Mouse (Mus musculus): ENCODE measurements at regions not wholly inside any gene's neighbourhood (a gene's known extent, or its start where the extent isn't known, plus 50 kb on each side); places are given as distances from the start of the nearest gene placed in this dataset.
A peak's percentile ranks its signal among the peaks of the same experiment; 100 is the strongest.

DNA sequence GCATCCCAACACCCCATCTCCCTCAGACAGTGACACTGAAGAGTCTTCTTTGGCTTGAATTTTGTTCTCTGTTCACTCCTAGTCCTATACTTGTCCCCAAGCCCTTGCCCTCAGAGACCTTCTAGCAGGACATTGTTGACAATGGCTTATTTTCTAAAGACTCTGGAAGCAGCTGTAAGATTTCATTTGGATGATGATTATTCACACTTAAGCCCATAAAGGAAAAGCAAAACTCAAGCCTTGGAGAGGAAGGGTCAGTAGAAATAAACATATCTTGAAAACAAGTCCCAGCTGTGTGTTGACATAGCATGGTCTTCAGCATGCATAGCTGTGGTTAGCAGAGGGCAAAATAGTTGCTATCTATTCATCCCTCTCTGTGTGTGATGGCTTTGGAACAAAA, 59.9 kb upstream of the Cdh11 start:
- peak; percentile 34 for DNase-seq

DNA sequence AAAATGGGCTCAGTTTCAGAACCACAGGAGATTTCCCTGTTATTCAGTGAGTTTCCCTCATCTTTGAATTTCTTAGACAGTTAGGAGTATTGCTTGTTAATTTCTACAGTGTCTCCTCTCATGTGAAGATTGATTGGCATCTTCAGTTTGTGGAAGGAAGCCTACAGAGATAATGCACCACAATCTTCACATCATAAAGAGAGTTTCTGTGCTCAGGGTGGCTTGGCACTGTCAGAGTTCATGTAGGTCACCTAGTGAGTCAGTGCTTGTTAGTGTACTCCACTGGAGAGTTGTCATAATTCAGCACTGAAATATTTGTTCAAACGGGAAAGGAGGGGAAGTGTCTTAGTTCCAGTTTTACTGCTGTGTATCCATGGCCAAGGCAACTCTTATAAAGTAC, 74.6 kb upstream of the Cdh11 start:
- no peak for DNase-seq

DNA sequence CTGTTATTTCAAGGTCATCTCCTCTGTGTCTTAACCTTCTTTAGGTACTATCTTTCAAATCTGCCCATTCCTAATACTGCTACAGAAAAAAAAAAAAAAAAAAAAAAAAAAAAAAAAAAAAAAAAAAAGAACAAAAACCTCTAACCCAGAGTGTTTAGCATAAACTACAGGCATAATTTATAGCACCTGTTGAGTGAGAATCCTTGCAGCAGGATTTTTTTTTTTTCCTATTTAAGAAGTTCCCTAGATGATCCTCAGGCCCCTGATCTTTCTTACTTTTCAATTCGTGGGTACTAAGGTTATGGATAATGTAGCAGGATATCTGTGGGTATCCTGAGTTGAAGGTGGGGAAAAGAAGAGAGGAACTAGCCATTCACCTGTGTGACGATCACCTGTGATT, 114.1 kb upstream of the Cdh11 start:
- no peak for DNase-seq

DNA sequence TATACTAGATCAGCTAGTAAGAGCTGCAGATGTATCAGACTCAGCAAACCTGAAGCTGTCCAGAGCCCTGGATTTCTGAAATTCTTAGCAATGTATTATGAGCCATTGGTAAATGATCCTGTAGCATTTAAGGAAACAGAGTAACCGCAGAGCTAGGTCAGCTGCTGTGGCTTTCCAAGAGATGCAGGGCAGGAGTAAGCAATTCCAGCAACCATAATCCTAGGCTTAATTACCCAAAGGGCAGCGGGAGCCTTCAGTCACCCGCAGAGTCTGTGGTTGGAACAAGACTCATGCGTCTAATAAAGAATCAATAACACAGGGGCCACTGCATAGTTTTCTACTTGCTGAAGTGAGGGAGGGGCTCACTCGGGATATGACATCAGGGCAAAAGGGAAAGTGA, 115.2 kb upstream of the Cdh11 start:
- DNase-seq = no peak

DNA sequence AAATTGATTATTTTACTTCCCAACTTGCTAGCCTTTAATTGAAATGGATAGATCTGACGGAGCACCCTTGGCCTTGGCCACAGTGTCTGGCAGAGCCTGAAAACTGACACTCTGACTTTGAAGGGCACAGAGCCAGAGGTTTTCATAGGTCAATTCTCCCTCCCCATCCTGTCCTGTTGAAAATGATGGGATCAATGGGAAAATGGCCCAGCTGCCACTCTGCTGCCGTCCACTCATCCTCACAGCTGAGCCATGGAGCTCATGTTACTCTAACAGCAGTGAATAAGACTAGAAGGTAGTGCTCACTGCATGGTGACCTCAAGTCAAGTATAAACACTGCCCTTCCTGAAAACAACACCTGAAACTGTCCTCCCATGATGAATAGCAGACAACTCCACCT, 122.0 kb upstream of the Cdh11 start:
- DNase-seq = peak; percentile 13

DNA sequence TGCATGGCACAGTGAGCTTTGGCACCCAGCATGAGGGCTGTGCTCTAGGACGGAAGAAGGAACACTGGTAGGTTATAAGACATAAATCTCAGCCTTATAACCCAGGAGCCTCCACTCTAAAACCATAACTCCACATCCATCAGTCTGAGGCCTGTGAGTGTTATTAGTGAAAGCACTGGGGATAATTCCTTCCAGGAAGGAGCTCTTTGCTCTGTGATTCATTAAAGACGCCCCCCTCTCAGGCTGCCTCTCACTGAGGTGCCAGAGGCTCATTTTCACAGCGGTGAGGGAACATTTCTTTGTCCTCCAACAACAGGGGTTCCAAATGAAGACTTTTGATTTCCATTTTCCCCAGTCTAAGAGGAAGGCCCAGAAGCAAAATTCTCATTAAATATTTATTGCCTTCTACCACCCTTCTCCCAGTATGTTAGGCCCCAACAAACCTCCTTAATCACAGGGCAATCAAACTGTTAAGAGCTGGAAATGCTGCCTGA, 145.9 kb upstream of the Cdh11 start:
- DNase-seq = no peak

DNA sequence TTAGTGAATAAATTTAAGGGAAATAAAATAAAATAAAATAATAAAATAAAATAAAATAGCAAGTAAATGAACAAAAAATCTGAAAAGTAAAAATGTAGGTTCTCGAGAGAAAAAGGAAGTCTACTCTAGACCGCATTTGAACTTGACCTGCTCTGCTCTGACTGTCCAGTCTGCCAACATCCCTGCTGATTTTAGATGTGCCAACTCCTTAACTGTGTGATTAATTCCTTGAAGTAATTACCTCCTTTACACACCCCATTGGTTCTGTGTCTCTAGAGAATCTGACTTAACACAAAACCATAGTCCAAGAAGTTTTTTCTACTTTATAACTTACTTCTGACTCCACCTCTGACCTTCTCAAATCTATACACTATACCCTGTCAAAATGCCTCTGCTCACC, 153.3 kb upstream of the Cdh11 start:
- DNase-seq = no peak

DNA sequence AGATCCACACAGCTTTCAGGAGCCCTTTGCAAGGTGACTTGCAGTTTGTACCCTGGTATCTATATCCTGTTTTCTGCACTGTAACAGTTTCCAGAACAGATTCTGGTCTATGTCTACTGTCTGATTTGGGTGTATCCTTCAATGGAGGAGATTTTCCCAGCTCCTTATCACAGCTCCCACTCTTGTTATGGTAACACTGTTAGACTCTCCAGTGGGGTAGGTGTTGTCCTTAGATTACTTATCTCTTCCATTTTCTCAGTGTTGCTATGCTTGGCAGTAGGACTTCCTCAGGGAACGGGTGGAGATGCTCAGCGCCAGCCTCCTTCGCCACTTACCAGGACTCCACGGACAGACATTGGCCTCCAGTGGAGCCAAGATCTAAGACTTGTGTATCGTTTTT, 160.1 kb upstream of the Cdh11 start:
- DNase-seq = no peak

DNA sequence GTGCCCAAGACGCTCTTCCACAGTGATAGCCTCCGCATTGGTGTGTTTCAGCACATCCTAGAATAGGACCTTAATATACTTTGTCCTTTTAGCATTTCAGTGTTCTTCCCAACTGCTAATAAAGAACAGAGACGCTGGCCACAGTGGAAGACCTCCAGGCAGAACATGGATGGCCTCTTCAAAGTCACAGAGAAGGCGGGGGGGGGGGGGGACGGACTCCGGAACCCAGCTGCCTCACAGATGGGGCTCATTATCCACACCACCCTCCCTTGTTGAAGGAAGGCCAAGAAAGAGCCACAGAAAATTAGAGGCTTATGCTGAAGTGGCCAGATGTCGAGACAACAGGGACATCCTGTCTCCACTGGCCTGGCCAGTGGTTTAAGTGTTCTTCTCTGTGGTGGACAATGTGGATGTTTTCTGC, 192.7 kb upstream of the Cdh11 start:
- peak; percentile 54 for DNase-seq

DNA sequence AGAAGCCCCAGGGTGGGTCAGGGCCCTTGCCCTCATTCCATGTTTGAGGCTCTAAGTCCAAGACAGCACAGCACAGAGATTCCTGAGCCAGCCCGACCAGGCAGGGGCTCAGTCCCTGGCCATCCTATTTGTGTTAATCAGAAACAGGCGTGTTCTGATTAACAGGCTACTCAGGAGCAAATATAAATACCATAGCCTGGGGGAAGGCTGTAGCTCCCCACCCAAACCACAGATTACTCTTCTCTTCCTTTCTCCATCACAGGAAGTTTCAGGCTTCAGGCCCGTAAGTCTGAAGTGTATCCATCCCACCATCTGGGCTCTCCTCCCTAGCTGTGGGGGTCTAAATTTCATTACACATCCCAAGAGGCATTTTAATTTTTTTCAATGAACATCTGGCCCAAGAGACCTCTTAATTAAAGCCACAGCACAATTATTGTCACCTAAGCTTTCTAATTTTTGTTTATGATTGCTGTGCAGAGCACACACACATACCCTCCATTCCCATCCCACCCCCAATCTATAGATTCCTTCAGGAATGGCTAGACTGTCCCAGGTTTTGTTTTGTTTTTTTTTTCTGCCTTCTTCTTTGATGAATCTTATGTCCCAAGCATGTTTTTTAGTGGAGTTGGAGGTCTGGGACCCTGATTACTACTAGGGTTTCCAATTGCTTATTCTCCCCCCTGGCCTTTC, 197.9 kb upstream of the Cdh11 start:
- DNase-seq = no peak

DNA sequence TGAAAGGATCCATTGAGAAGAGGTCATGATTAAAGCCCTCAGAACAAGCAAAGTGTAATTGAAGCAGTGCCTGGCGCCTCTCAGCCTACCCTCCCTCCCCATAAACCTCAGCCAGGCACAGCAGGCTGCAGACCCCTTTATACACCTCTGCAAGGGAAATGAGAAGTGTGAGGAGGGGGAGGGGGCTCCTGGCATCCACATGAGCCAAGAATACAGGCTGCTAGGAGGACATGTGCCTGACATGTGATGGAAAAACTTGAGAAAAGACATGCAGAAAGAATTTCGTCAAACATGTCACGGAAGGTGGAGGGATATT, 198.4 kb upstream of the Cdh11 start:
- DNase-seq = no peak

DNA sequence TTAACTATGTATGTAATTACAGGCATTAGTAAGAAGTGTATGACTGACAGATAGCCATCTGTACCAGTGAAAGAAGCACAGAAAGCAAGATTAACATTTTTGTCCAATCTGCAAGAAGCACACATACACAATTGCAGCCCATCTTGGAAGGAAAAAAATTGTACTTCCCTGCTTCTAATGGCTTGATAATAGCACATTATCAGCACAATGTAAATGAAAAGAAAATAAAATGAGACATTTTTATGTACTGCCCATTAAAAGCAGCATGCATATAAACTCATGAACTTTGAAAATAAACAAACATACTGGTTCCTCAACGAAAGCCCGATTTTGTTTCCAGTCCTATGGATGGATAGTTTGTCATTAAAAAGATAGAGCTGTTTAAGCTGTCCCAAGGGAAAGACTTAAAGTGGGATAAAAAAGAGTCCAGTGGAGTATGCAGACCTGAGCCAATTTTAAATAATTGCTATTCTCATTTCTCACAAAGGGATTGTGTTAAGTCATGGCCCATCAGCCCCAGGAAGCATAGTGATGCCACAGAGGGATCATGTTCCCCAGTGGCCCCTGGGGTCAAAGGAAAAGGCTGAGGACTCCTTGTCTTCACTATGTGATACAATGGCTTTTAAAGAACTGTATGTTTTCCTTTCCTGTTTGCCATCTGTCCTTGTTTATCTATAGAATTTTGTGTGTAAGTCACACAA, 222.0 kb upstream of the Cdh11 start:
- no peak for DNase-seq

DNA sequence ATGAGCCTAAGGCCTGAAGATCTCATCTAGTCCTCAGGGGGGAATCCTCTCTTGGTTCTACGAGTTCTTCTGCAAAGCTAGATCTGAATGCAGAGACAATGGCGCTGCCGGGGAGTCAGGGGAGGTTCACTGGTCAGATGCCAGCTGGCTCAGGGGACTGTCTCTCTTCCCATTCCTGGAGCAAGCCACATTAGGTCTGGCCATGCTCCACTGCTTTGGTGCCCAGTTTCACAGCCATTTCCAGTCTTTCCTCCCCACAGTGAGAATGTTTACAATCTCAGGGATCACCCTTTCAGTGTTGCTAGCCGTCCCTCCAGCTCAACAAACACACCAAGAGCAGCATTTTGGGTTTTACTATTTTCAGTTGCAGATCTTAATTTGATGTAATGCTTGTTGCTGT, 233.7 kb upstream of the Cdh11 start:
- peak; percentile 40 for DNase-seq

DNA sequence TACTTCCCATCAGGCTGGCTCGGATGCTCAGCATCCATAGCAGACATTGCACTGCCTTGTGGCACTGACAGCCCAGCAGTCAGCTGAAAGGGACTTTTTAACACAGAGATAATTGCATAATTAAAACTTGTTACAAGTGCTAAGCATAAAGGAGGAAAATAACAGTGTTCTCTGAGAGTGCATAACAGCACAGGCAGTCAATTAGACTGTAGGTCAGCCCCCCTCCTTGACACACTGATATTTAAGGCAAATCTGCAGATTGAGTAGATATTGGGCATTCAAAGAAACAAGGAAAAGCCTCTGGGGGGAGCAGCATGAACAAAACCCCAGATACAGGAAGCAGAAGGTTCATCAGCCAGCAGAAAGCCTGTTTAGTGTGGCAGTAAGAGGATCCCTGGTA, 237.8 kb upstream of the Cdh11 start:
- DNase-seq = no peak

DNA sequence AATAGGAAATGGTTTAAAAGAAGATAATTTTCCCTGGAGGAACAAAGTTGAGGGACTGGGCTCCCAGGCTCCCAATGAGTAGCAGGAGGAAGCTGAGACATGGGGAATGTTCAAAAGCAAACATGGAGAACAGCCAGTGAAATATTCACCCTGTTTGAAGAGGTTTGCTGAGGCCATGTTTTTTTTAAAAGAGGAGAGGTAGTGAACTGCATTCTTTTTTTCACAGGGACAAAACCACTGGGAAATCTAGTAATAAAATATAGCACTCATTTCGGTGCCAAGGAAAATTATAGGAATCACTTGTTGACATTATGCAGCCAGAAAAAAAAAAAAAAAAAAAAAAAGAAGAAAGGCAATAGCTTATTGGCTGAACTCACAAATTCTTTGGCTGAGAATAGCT, 246.3 kb upstream of the Cdh11 start:
- no peak for DNase-seq

DNA sequence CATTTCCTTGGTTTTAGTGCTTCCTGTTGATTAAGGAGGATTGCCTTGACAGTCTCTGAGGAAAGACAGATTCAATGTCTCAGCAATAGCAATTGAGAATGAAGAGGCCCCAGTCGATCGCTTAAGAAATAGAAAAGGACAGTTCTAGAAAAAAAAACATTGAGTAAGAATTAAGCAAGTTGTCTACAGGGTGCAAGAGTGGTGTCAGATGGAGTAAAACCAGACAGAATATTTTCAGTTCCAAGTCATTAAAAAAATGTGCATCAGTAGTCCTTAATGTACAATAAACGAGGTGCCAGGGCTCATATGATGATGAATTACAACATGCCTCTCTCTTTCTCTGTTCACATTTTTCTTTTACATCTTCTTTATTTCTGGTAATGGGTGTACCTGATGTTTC, 248.5 kb upstream of the Cdh11 start:
- no peak for DNase-seq

DNA sequence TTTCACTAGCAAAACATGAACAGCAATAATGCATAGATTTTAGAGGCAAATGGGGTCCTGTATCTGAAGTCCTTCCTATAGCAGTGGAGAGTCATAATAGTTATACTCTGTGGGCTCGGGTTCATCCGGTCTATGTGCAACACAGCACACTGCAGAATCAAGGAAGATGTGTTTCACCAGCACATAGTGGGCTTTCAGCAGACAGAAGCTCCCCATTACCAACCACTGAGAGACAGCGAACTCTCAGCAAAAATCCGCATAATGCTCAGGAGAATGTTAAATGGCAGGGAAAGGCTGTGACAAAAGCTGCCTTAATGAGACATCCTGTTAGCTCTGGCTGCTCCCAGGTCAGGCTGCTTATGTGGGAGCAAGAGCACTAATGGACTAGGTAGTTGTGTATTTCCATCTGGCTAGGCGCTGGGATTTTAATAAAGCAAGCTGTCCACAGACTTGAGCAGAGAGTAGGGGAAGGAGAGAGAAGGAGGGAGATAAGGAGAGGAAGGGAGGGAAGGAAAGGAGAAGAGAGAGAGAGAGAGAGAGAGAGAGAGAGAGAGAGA, 286.7 kb upstream of the Cdh11 start:
- DNase-seq = no peak

DNA sequence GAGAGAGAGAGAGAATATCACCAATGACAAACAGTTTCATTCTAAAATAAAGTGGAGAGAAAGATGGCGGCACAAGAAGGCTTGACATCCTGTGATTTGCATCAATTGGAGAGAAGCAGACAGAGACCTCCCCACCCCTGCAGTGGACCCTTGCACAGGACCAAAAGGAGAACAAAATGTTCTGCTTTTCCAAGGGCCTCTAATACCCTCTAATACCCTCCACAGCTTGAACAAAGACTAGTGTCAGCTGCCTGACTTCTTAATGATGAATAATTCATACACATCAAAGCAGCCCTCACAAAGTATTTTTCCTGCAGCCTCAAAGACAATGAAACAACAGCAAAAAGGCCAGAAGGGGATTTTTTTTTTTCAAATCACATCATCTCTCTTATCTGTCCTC, 287.2 kb upstream of the Cdh11 start:
- DNase-seq = no peak

DNA sequence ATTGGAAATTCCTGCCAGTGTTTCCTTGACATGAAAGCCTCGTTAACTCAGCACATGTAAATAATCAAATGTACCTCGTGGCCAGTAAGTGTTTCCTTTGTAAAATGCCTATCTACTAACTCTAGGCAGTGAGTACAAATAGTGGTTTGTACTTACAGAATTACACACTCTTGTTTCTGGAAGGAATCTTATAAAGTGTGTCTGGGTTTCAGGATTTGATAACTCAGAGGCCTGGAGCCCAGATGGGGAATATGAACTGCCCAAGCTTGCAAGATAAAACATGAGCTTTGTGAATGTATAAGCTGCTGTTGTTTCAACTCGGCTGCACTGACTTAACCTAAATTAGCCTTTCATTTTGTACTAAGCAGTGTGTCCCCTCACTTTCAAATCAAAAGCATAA, 293.1 kb upstream of the Cdh11 start:
- no peak for DNase-seq

DNA sequence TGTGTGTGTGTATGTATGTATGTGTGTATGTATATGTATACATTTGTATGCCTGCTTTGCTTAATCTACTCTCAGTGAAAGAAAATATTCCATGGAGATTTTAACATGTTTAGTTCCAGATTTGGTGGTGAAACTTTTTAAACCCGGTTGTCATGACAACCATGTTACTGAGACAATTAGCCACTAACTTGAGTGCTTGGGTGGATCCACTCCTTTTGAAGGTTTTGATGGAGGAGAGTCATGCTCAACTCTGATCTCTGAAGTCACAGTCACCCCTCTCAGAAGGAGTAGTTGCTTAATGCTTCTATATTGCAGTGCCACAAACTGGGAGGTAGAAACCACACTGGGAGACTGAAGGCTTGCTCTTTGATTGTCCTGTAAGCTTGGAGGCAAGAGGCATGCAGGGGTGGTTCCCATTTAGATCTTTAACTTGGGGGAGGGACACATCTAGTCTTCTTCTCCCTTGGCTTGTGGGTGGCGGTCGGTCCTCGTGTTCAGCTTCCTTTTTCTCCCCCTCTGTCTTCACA, 301.6 kb upstream of the Cdh11 start:
- no peak for DNase-seq

DNA sequence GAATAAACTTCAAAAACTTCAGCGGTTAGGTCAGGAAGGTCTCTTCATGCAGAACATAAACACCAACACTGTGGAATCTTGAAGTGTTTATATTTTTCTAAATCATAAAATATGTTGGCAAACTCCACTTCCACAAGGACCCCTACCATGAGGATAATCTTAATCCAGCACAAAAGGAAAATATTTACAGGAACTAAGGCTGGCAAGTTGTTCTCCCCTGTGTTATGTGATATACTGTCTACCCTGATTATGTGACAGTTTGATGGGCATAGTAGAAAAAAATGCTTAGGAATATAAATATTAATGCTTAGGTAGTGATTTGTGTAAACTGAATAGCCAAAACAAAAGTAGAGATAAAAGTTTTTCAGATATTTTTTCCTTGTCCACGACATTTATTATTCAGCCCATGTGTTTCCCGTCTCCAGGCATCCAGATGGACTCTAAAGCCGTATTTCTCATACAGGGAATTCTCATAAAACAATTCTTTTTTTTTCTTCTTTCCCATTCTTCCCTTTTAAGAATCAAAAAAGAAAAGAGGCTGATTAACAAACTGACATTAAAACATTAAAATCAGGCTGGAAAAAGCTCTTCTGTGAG, 311.2 kb upstream of the Cdh11 start:
- DNase-seq = peak; percentile 7

DNA sequence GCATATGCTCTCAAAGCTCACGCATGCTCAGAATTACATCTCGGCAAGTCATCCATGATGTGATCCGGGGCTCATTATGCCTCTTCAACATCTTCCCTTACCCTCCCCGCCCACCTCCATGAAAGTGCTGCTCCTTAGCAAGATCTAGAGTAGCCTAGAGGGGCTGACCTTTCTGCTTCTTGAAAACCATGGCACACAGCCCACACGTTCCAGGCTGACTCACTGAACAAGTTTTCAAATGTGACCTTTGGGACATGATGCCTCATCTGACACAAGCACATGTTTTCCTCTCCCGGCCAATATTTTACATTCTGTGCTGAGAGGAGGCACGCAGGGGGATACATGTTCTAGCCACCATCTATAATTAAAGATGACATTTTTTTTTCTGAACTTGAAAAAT, 340.1 kb upstream of the Cdh11 start:
- DNase-seq = peak; percentile 50

DNA sequence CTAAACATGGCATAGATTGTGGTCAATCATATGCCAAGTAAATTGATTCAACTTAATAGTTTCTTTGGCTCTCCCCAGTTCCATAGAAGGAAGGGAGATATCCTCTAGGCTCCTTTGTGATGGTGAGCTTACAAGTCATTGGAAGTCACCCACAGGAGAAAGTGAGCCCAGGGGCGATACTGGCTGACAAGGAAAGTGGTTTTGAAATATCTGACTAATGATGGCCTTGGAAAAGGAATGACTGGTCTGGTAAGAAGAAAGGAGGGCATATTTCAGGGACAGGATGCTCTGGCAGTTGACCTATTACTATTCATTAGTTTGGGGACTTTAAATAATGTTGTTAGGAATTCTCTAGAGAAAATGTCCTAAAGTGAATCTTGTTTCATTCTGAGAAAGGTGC, 352.7 kb upstream of the Cdh11 start:
- DNase-seq = no peak

DNA sequence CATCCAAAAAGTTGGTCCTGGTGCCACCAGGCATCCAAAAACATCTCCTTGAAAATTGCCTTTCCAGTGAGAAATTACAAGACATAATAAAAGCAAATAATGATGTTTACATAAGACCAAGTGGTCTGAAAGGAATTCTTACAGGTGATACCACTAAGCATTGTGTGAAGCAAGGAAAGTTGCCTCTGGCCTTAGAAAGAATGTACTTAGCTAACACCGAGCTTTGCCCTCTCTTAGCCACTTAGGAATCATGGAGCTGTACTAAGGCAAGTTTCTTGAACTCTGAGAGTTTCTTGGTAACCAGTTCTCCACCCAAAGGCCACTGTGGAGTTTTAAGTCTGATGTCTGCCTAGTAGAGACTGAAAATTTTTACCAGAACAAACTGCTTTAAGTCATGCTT, 359.4 kb upstream of the Cdh11 start:
- DNase-seq = no peak

Measured in kidney, postnatal 10 days (tissue).